Mouse (Mus musculus): ENCODE results near the gene Prickle2.

The Prickle2 gene

DNA sequence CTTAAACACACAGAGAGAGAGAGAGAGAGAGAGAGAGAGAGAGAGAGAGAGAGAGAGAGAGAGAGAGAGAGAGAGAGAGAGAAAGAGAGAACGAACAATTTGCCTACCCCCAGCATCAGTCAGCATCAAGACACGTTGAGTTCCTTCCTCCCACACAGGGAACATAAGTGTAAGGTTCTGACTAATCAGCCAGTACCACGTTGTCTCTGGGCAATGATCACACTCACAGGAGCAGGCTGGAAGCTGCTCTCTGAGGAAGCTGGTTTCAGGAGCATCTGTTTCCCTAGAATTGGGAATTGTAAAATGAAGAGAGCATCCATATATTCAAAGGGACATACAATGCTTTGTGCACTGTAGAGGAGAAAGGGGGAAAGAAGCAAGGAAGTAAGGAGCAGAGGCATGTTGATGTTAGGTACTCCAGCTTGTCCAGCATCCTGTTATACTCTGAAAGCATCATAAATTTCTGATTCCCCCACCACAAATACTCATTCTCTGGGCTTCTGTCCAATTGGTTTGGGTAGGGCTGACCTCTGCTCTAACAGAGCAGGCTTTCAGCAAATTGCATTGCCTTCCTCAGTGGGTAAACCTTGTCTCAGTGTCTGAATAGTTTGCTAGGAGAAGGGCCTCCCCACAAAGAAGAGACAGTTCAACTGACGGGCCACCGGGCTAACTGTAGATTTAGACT, 116.4 kb downstream of the Prickle2 start:
- in situ Hi-C loops (cut with MboI, MseI): no loop called here

DNA sequence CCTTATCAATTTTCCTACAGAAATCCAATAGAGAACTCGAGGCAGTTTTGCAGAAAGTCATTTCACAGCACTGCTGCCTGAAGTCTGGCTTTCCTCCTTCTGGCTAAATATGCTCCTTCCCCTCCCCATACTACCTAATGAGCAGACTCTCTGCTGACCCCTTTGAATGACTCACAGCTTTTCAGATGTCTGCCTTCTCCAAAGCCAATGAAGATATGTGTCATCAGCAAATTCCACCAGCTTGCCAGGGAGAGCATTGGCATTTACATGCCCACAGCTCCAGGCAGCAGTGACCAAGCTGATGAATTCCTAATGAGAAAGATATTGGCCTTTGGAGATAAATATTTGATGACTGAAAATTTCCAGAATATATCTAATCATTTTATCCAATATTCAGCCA, 121.9 kb downstream of the Prickle2 start:
- in situ Hi-C loops (cut with MboI, MseI): no loop called here

DNA sequence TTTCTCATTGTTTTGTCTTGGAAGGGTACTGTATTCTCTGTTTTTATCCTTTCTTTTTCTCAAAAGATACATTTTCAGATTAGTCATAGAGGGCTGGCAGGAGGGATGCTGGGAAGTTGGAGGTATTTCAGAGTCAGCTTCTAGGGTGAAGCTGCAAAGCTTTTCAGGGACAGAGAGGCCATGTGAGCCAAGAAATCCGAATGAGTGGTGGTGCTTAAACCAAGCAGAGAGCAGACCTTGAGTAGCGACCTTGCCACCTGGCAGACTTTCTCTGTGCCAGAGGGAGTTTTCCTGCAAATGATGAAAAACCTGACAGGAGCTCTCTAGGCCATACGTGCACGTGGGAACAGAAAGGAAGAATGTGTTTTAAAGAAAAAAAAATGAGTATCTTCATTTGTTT, 130.7 kb downstream of the Prickle2 start:
- in situ Hi-C loops (cut with MboI, MseI): no loop called here

DNA sequence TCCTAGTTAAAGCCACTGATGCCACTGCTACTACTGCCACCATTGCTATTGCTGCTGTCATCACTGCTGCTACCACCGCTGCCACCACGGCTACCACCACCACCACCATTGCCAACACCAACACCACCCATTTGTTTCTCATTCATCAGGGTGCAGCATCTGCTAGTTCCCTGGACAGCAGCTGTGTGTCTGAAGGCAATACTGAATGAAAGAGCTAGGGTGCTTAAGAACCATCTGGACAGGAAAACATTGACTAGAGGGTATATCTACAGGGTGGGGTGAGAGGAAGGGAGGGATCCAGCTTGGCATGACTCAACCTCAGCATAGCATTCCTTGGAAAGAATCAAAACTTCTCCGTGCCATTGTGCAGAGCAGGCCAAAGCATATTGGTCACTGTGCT, 133.8 kb downstream of the Prickle2 start:
- in situ Hi-C loops (cut with MboI, MseI): no loop called here

DNA sequence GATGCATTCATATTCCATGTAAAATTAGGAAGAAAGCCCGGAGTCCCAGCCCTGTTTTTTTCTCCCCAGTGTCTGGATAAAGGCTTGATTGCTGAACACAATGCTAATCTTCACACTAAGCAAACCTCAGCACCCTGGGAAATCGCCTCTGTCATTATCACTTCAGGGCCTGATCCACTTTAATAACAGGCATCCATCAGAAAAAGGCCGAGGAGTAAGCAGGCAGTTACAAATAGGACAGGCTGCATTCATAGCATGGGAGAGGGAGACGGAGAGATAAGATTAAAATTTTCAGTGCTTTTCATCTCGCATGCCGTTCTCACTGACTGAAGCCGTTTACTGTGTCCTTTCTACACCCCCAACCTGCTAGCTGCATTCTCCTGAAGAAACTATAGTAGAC, 135.9 kb downstream of the Prickle2 start:
- in situ Hi-C loops (cut with MboI, MseI): no loop called here

DNA sequence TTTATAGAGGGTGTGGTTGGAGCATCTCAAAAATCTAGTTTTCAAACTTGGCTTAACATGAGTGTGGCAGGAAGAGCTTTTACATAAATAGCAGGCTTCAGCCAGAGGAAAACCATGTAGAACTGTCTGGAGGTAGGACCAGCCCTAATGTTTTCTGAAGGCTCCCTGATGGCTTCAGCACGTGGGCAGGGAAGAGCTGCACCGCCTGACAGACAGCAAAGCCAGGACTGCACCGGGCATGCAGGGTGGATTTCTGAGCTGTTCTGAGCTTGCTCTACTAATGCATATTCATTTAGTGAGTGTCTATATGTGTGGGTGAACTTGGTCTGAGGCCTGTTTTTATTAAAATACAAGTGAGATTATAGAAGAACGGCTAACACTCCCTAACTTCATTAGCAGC, 136.7 kb downstream of the Prickle2 start:
- in situ Hi-C loops (cut with MboI, MseI): no loop called here

DNA sequence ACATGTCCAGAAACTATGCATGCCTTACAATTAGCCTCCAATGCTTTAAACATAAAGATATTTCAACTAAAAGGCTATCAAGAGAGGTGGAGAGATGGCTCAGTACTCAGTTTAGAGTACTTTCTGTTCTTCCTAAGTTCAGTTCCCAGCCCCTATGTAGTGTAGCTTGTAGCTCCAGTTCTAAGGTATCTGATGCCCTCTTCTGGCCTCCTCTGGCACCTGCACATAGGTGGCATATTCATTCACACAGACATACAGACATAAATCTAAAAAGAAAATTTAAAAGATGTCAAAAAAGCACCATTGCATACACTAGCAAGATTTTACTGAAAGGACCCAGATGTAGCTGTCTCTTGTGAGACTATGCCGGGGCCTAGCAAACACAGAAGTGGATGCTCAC, 146.7 kb downstream of the Prickle2 start:
- in situ Hi-C loops (cut with MboI, MseI): no loop called here

DNA sequence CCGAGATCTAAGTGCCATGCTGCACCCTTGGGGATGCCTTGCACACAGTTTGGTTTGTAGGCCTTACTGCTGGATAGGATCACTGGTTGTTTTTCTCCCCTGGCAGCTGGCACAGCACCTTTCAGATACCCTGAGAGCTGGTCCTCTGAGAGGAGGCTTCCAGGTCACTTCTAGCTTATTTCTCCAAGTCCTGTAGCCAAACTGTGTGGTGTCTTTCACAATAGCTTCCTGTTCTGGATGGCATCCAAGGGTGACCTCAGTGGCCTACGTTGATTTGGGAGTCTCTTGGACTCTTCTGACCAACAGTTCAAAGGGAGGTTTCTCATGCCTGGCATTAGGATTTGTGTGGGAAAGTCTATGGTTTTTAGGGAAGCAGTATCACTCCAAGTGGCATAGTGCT, 150.3 kb downstream of the Prickle2 start:
- in situ Hi-C loops (cut with MboI, MseI): no loop called here

DNA sequence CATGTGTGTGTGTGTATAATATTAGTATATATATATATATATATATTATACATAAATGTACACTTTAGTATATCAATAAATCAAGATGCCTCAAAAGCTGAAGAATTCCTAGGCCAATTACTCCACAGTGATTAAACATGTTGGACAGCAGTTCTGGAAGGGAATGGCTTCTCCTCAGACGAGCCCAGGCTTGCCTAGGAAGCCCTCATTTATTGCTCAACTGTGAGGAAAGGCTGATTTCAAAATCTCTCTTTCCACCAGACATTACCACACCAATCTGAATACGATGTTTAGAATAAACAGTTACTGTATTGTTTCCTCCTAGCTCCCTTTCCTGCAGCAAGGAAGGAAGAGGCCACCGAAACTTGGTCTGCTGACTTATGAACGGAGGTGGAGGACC, 152.9 kb downstream of the Prickle2 start:
- in situ Hi-C loops (cut with MboI, MseI): no loop called here

DNA sequence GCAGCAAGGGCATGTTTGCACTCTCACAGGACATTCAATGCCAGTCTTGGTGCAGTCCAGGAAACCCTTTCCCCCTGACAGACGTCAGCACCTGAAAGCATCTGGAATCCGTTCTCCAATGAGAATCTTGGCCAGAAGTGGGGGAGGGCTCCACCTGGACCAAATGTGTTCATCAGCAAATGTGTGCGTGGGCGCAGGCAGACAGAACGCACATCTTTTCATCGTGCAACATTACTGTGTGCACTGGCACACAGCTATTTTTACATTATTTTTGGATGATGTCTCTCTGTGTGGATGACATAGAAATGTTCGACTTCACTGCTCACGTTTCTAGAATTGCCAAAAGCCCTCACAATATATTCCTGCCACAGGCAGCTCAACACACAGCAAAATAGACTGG, 156.7 kb downstream of the Prickle2 start:
- in situ Hi-C loops (cut with MboI, MseI): no loop called here

DNA sequence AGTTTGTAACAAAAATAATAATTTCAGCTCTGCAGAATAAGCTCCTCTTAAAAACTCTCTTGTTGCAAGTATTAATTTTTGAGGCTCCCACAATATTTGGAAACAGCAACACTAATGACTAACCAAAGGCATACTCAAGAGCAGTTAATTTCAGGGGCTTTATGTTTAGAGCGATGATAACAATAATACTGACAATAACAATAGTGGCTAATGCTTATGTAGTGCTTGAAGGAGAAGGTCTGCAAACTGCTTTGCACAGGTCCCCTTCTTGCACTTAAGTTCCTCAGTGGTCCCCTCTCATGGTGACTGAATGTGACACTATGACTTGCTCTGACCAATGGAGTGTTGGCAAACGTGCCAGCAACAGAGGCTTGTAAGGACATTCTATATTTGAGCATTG, 160.8 kb downstream of the Prickle2 start:
- in situ Hi-C loops (cut with MboI, MseI): no loop called here

DNA sequence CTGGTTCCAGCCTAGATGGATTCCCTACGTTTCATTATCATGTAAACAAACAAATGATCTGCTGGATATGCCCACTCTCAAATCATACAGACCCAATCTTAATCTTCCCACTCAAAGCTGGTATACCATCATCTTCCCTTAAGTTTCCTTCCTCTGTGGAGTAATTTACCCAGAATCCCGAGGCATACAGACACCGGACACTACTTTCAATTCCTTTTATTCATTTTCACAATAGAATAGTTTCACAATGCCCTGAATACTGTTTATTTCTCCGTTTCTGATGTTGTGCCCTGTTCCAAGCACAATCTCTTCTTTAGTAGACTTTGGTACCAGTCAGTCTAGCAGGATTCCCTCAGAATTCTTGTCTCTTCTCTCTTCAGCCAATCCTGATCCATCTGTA, 162.1 kb downstream of the Prickle2 start:
- in situ Hi-C loops (cut with MboI, MseI): no loop called here

DNA sequence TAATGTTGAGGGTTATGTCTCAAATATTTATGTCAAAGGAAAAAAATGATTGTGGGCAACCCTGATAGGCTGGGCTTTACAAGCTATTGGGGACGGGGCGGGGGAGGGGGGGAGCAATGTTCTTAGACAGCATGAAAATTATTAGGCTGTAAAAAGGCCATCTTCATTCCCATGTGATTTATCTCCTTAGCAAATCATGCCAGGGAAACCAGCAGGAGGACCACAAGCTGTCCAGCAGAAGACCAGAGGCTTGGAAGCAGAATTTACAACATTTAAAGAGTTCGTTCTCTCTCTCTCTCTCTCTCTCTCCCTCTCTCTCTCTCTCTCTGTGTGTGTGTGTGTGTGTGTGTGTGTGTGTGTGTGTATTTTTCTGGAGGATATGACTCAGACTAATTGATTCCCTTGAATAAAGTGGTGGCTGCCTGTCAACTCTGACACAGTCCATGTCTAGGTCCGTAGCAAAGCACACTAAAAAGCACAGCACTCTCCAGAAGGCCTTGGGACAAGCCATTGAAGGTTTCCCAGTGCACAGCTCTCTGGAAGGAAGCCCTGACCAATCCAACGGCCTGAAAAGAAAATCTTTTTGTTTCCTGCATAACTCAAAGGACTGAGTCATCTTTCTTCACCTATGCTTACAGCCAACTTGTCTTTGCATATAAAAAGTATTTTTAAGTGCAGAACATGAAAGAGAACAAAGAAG, 163.4 kb downstream of the Prickle2 start:
- in situ Hi-C loops (cut with MboI, MseI): no loop called here

DNA sequence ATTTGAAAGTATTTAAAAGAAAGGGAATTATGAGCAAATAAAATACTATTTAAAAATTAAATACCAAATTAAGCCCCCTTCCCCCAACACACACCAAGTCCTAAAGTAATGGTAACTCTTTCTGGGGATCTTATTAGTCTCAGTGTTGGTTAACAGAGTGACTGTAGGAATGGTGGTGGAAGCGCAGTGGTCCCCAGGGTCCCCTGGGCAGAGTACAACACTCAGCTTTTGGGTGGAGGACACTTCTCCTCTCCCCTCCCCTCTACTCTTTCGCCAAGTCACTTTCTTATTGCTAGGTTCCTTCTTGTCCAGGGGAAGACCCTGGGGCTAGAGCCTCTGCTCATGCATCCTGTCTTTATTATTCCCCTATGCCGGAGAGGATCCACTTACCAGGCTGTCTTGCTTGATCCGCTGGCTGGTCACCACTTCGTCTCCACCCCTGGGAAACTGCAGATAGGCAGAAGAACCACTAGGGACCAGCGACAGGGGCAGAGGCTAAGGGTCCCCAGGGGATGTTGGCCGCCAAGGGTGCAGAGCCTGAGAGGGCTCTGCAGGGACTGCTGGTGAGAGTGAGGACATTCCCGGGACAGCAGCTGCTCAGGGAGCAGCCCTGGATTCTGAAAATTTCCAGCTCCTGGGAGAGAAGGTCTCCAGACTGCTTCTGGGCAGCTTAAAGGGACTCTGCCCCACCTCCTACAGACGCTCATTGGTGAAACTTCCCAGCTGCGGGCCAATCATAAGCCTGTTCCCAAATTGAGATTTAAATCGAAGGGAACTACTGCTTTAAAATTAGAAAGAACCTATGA, 171.5 kb downstream of the Prickle2 start:
- in situ Hi-C loops (cut with MboI, MseI): no loop called here

DNA sequence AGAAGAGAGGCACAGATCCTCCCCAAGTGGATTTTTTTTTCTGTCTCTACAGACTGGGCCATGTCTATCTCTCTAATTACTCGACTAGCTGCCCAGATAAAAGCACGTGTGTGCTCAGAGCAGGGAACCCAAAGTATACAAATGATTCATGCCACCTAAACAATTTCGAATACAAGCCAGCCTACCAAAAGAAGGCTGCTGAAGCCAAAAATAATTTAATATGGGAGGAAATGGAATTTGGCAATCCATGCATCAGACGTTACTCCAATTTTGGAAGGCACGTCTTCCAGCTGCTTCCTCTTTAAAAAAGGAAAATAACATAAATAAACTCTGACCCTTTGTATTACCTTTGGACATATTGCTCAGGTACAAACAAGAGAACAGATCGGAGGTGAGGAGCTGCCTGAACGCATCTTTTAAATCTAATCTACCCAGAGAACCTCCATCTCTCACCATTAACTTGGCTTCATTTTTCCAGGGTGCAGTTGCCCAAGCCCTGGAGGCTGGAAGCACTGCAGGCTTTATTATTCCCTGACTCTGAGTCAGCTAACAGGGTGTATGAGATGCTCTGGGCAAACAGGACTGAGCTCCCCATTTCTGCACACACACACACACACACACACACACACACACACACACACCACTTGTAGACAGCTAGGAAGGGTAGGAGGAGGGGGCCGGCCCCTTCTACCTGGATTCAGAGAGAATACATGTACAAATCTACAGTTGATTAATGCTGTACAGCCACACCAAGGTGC, 172.5 kb downstream of the Prickle2 start:
- in situ Hi-C loops (cut with MboI, MseI): no loop called here

DNA sequence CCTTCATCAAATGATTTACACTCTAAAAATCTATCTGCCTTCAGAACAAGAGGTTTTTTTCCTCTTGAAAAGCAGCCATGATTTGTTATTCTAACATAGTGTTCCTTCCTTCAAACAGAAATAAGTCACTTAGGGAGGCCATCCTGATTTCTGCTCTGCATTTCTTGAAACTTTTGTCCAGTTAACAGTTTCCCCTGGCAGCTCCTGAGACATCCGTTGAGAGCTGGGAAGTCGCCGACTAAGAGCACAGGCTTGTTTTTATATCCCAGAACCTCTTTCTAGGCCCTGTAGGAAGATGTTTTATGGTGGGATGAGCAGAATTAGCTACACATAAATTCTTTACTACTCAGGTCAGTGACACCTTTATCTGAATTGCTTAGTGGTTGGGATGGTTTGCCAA, 173.1 kb downstream of the Prickle2 start:
- in situ Hi-C loops (cut with MboI, MseI): no loop called here

DNA sequence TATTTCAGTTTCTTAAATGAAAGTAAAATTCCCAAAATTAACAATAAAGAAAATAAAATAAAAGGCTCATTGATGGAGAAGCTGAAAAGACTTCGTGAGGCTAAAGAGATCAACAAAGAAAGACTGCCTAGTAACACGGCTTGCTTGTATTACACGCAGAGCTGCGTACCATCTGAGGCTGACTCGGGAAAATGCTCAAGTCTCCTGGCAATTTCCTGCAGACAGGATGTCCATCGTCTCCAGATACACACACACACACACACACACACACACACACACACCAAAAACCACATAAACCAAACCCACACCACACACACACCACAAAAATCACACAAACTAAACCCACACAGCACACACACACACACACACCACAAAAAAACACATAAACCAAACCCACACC, 173.6 kb downstream of the Prickle2 start:
- in situ Hi-C loops (cut with MboI, MseI): no loop called here

DNA sequence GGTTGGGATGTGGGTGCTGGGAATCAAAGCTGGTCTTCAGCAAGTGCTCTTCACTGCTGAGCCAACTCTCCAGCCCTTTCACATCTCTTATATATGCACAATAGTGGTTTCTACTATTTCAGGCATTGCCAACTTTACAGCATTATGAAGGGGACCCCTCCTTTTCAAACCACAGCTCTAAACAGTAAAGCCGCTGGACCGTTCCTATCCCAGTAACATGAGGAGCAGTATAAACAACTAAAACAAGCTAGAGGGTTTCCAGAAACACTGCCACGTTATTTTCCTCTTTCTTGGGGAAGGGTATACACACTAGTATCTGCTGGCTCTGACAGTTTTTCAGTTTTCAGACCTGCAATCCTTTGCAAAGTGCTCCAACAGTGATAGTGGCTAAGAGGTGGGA, 179.7 kb downstream of the Prickle2 start:
- in situ Hi-C loops (cut with MboI, MseI): no loop called here

DNA sequence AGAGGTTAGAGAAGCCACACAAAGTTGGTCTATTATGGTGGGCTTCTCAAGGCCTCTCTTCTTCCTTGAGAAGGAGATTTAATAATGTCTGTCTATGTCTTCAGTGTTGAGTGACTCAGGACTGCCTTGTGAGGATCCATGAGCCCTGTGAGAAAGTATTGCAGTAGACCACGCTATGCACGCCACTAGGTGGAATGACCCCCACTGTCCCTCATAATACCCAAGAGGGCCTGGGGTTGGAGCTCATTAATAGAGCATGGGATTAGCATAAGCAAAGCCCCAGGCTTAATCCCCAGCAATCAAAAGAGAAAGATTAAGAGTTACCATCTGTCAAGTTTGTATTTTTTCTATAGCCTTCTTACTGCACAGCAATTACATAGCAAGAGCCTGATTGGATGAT, 180.3 kb downstream of the Prickle2 start:
- in situ Hi-C loops (cut with MboI, MseI): no loop called here

DNA sequence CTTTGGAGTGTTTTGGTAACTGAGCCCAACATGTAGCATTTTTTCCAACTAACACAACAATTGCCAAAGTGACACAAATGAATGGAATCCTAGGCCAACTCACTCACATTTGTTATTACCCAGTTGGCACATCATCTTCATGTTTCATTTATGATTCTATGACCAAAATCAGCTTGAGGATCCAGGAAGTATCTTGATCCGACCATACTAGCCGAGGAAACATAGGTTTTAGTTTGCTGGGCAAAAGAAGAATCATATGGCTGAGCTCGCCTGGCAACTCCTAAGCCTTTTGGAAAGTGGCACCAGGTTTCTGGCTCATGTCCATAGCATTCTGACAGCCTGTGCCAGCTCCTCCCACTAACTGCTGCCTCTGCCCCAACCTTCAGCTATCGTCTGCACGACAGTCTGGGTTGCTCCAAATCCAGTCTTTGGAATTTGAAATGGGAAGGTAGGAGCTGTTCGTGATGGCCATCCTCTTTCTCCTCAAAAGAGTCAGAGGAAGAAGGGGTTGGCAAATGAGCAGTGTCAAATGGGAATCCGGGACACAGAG, 184.4 kb downstream of the Prickle2 start:
- in situ Hi-C loops (cut with MboI, MseI): no loop called here

DNA sequence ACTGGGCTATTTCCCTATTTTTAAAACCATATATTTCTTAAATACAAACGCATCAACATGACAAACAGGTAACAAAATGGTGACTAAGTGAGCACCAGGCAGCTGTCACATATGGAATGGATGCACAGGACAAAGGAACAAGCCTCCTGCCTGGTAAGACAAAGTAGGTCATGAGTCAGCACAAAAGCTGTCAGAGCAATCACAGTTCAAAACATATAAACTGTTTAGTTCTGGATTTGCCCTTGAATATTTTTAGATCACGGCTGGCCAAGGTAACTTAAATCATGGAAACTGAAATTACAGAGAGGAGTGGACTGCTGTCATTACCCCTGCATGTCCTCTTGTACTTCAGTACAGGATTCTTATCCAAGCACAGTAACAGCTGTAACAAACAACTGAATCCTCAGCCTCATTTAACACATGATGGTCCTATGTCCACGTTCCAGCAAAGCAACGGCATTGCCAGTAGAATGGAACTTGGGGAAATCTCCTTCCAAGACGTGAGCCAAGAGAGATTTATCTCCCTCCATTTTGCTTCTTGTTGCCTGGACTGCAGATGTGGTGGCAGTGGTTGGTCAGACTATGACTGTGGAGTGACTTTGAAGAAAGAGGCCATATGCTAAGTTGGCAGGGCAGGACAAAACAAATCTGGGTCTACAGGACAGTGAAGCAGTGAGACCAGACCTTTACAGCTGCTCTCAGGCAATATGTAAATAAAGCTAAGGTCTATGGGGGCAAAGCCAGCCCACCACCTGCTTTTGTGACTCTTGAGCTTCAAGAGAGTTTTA, 185.7 kb downstream of the Prickle2 start:
- in situ Hi-C loops (cut with MboI, MseI): no loop called here
